Mouse (Mus musculus) left cerebral cortex, postnatal 14 days (tissue): Measurements from ENCODE around the gene AC131692.1. TPM values are rescaled to one million over a fixed set of nuclear protein-coding genes. Genes with fewer than 3 reads are reported as not detected.

Source experiments
- DNase-seq, 2 experiments: peaks; one replicate each; pipeline ENCODE4 v3.0.0; 2021 to 2022; ENCODE audit warnings: low spot score in 2 of 2, mixed read lengths in 1 of 2
- intact Hi-C: fragments of 180-260 bp; cut with DNase I; formaldehyde crosslinking; loops from one replicate; pipeline ENCODE4 v1.15.1; 2025
- long read RNA-seq, 2 experiments: library from polyadenylated mRNA; stranded (forward); transcript quantifications; one replicate each; pipeline ENCODE4 v2.0.0; 2021
- total RNA-seq, 2 experiments: library from RNA; stranded (reverse); gene quantifications; 2 replicates each; pipeline ENCODE4 v1.2.3; 2021

The AC131692.1 gene
- total RNA-seq: not detected
- long read RNA-seq, experiment 1: 0 reads
- long read RNA-seq, experiment 2: 0 reads

GRCm38 (mm10) chr19:6094119-6094518 is at the start of gene AC131692.1:
Gene AC131692.1 (plus strand): TSS chr19:6094419.
- intact Hi-C loops: no loop called here
- no peak for DNase-seq

DNA sequence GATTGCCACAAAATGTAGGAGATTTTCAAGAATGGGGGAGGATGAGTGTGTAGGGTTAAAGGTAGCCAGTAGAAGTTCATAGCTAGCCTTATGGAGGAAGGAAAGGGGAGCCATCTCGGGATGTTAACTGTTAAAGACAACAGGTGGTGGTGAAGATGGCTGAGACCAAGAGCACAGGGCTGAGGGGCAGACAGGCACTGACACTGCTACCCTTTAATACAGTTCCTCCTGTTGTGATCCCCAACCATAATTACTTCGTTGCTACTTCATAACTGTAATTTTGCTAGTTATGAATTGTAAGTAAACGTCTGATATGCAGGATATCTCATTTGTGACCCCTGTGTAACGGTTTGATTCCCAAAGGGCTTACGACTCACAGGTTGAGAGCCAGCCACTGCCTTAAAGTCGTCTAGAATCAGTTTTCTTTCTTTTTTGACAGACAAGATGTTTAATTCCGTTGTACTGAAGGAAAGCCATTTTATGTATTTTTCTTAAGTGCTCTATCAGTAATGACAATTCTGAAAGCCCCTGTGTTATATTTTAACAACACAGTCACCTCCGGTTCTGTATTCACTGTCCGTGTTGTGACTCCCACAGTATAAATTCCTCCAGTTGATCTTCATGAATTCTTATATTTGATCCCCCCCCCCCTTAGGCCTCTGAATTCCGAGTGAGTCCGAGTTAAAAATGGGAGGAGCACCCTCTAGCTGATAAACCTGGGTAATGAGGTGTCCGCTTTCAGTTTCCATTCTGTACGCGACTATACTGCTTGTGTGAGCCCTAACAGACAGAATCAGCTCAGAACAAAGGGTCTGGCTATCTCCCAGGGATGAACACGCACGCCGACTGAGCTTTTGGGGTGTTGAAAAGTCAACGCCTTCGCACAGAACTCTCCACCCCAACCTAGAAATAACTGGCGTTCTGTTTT is 48.6 kb upstream of the AC131692.1 start:
- intact Hi-C loops: loop anchor here (2.0 kb wide), 1 partner anchor 81 kb away; the partner anchor contains the start of gene Pola2
- no peak for DNase-seq

DNA sequence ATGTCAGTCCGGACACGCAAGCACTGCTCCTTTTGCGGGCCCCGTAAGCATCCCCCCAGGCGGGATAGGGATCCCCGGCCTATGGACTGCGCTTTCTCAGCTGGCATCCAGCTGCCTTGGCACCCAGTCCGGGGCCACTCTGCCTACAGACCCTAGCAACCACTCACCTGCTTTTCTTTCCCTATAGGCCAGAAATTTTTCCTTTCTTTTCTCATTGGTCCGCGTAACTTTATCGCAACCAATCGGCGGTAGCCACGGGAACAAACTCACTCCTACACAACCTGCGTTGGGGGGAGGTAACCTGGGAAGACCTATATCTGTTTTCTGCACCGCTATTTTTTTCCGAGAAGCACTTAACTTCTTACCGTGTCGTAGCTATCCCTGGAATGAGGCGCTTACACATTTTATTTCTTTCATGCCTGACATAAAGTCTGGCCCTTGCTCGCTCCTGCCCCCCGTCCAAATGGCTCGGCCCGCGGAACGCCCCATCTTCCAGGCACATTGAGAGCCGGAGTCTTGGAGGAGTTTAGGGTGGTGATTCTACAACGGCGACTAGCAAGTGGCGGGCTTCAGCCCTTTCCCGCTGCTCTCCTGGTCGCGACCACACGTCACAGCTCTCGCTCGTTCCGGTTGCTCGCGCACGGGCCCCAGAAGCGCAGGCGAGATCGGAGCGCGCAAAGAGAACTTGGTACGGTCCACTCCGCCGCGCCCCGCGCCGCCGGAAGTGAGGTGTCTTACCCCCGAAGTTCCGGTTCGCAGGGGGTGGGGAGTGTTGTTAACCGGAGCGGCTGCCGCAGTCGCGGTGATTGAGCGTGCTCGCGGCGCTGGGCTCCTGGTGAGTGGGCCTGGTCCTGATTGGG is 47.7 kb upstream of the AC131692.1 start, which contains the start of gene Syvn1:
Gene Syvn1 (plus strand): TSS at position 283 of the 860 bp plus-strand sequence.
- DNase-seq: peak; percentile 91 to 96
- intact Hi-C loops: loop anchor here (1.0 kb wide), 1 partner anchor 11 kb away; the partner anchor contains the start of genes Fau and Mrpl49

DNA sequence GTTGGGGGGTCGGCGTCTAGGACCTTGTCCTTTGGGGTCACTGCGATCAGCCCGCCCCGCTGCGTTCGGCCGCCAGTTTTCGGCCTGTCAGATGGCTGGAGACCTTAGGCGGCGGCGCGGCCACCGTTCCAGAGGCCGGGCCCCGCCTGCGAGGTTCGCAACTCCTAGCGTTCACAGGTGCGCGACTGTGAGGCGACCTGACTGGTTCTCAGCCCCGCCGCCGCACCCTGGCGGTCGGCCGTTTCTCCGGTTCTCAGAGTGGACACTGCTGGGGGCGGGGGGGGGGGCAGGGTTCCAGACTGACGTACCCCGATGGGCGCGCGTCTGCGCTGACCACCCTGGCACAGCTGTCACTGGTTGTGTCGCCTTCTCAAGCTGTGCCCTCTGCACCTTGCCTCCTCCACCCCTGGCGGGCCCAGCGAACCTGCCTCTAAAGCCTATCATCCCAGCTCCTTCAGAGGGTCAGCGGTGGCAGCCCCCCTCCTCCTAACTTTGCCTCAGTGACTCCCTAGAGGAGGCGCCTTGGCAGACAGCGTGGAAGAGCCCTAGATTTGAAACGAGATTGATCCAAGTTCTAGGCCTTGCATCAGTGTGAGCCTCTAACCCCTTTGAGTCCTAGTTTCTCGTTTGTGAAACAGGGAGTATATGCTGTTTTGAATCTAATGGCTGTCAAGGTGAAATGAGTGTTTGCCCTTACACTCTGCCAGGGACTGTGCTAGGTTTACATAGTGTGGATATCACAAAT is 46.9 kb upstream of the AC131692.1 start:
- DNase-seq: peak in 1 of 2 experiments; percentile 17
- intact Hi-C loops: loop anchor here (1.0 kb wide), 1 partner anchor 10 kb away; the partner anchor contains the start of genes Fau and Mrpl49

GRCm38 (mm10) chr19:6047899-6048166 is 46.4 kb upstream of the AC131692.1 start:
- intact Hi-C loops: loop anchor here (1.0 kb wide), 1 partner anchor 9 kb away; the partner anchor contains the start of genes Fau and Mrpl49
- DNase-seq: no peak

GRCm38 (mm10) chr19:6048681-6049410 is 45.4 kb upstream of the AC131692.1 start:
- intact Hi-C loops: no loop called here

GRCm38 (mm10) chr19:6052516-6052915 is 41.7 kb upstream of the AC131692.1 start:
- peak in 1 of 2 experiments; percentile 0 for DNase-seq
- intact Hi-C loops: no loop called here

More at GRCm38 (mm10) chr19:6048681-6049410, 45.4 kb upstream of the AC131692.1 start:
- DNase-seq: no peak

DNA sequence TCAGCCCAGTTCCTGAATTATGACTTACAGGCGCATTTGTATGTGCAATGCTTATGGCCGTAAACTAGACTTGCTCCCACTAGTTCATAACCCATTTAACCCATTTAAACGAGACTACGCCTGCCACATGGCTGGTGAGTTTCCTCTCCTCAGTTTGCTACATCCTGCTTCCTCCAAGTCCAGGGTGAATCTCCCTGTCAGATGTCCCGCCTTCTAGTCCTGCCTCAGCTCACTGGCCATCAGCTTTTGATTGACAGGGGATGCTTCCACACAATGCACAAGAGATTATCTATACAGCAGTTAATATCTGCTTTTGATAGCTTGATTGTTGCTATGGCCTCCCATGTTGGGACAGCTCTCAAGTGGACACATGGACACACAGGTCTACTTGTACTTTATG is 39.9 kb upstream of the AC131692.1 start:
- no peak for DNase-seq
- intact Hi-C loops: no loop called here

- intact Hi-C loops: loop anchor here (1.0 kb wide), 1 partner anchor 9 kb away; no protein-coding TSS in a partner anchor
- DNase-seq: no peak
Observed at GRCm38 (mm10) chr19:6056696-6057095, 37.5 kb upstream of the AC131692.1 start.

DNA sequence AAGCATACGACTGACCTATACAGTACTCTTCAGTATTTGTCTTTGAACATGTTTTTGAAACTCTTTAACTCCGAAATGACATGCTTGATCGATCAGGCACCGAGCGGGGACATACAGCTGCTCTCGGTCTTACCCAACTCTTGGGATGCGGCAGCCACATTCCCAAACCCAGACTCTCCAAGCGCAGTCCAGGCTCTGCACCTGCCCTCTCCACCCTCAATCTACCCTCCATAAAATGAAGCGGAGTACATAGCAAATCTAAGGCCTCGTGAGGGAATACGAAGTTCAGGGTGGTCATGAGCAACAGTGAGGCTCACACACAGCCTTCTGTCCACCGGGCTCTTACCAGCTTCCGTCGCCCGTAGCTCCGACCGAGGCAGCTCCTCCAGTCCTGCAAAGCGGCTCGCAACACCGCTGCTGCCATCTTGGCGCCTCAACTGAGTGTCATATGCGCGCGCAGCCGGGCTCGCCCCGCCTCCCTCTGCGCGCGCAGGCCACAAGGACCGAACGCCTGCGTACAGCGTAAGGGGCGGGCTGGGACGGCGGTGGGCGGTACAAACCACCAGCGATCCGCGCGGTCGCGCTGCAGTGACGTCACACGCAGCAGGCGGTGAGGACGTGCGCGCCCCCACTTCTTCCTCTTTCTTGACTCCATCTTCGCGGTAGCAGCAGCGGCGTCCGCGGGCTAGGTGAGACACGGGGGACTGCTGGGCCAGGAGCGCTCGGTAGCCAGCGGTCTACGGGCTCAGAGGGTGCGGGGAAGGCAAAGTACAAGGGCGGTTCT is 36.7 kb upstream of the AC131692.1 start, which contains the start of the genes Mrpl49 and Fau:
Gene Mrpl49 (minus strand): TSS at position 473 of the 784 bp plus-strand sequence.
Gene Fau (plus strand): TSS at position 532 of the 784 bp plus-strand sequence.
- intact Hi-C loops: loop anchor here (1.0 kb wide), 1 partner anchor 10 kb away; no protein-coding TSS in a partner anchor
- peak; percentile 99 to 100 for DNase-seq

- intact Hi-C loops: no loop called here
- no peak for DNase-seq
Observed at GRCm38 (mm10) chr19:6058513-6058912, 35.7 kb upstream of the AC131692.1 start.

DNA sequence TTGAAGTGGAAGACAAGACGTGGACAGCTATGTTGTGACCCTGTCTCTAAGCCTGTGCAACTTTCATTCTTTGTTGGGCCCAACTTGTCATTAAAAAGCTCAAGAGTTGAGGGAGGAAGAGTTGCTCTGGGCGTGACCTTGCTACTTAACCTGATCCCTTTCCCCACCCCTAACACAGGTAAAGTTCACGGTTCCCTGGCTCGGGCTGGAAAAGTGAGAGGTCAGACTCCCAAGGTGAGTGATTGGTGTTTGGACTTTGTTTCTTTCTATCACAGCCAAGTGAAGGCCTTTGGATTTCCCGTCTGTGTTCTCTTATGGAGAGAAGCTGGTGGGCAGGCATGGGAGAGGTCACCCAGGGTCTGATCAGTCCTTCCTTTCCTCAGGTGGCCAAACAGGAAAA is 35.3 kb upstream of the AC131692.1 start:
- intact Hi-C loops: no loop called here
- DNase-seq: no peak

DNA sequence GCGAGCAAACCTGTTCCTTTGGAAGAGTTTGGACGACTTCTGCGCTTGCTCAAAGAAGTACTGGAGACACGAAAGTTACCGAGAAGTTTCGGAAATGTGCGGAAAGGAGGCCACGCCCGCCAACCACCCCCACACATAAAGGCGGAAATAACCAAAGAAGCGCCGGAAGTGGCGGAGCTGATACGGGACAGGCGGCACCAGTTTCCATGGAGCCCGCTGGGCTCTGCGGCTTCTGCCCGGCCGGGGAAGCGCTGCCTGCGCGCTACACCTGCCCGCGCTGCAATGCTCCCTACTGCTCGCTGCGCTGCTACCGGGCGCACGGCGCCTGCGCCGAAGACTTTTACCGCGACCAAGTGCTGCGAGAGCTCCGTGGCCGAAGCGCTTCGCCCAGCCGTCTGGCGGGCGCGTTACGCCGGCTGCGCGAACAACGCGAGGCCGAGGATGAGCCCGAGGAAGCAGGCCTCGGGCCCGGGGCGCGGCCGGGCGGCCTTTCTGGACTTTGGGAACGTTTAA is 33.1 kb upstream of the AC131692.1 start, which contains the start of gene Znhit2:
Gene Znhit2 (plus strand): TSS at position 172 of the 513 bp plus-strand sequence.
- peak; percentile 95 to 96 for DNase-seq
- intact Hi-C loops: no loop called here

DNA sequence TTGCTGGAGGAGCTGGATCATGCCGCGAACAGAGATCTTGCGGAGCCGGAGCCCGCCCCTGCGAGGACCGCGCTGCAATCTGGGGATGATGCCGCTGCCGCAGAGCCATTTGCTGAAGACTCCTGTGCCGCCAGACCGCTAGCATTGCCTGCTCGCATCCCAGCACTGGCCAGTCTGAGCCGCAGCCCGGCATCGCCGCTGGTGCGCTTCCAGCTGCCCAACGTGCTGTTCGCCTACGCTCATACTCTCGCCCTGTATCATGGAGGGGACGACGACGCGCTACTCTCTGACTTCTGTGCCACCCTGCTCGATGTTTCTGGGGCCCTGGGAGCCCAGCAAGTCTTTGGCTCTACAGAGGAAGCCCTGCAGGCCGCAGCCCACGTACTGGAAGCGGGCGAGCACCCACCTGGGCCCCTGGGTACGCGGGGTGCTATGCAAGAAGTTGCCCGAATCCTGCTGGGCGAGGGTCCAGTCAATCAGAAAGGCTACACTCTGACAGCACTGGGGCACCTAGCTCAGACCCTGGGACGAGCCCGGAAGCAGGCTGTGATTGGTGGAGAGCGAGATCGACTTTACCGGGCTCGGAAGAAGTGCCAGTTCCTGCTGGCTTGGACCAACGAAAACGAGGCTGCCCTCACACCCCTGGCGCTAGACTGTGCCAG is 32.4 kb upstream of the AC131692.1 start:
- peak; percentile 39 to 55 for DNase-seq
- intact Hi-C loops: no loop called here

GRCm38 (mm10) chr19:6062418-6062817 is 31.8 kb upstream of the AC131692.1 start:
- no peak for DNase-seq
- intact Hi-C loops: no loop called here

DNA sequence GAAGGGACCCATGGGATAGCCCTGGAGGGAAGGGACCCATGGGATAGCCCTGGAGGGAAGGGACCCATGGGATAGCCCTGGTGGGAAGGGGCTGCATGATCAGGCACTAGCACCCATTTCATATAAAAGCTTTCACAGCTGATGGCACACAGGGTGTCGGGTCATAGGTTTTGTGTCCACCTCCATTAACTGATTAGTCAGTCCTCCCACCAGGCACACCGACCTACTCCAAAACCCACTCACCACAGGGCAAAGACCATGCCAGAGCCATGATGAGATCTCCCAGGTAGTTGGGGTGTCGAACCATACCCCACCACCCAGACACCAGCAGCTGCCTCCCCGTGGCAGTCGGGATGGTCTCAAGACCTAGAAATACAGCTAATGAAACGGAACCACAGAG is 31.1 kb upstream of the AC131692.1 start:
- intact Hi-C loops: no loop called here
- DNase-seq: no peak
